Mouse (Mus musculus) gastrocnemius, adult 2 months (tissue): ENCODE measurements around the gene Arl5c. TPM values are rescaled to one million over a fixed set of nuclear protein-coding genes. Genes with fewer than 3 reads are reported as not detected.

Experiments
- DNase-seq: peaks from one replicate; pipeline ENCODE4 v3.0.0; 2022
- H3K27ac ChIP-seq: fragments of 200-600 bp; 2 replicates; pipeline ENCODE4 v1.8.1; 2022; ENCODE audit warnings: mild to moderate bottlenecking
- H3K4me3 ChIP-seq: fragments of 200-600 bp; 2 replicates; pipeline ENCODE4 v1.8.1; 2022; ENCODE audit warnings: mild to moderate bottlenecking, moderate library complexity
- CTCF ChIP-seq: fragments of 200-600 bp; IDR thresholded peaks from 2 replicates; pipeline ENCODE4 v1.8.1; 2022; ENCODE audit warnings: antibody characterized with exemption, mild to moderate bottlenecking, moderate library complexity
- intact Hi-C: fragments of 180-260 bp; cut with DNase I; formaldehyde crosslinking; loops from one replicate; pipeline ENCODE4 v1.15.1; 2025
- total RNA-seq, 2 experiments: library from RNA; stranded (reverse); gene quantifications; 2 replicates each; pipeline ENCODE4 v1.2.3; 2021

Gene Arl5c
- total RNA-seq, 2 experiments from 2014 or later: 0.31 to 0.47 TPM

- no peak overlapping the region for H3K27ac ChIP-seq
- no peak for TF ChIP-seq CTCF
- no peak for DNase-seq
- intact Hi-C loops: no loop called here
- no peak overlapping the region for H3K4me3 ChIP-seq
Observed at GRCm38 (mm10) chr11:97983506-97983905, 12.5 kb downstream of the Arl5c start.

GRCm38 (mm10) chr11:97982721-97983120 lies 13.3 kb downstream of the Arl5c start:
- DNase-seq: no peak
- no peak for TF ChIP-seq CTCF
- Histone ChIP-seq H3K27ac (no peak overlapping the region), H3K4me3 (no peak overlapping the region)
- intact Hi-C loops: no loop called here

- no peak overlapping the region; the same call in 1 of the 2 replicates for H3K4me3 ChIP-seq
- intact Hi-C loops: no loop called here
- peak overlapping the region; percentile 66 for H3K27ac ChIP-seq
- peak; percentile 80 for DNase-seq
- TF ChIP-seq CTCF: no peak
Observed at GRCm38 (mm10) chr11:97980531-97980966, 15.4 kb downstream of the Arl5c start.

GRCm38 (mm10) chr11:97979824-97980495 lies 16.0 kb downstream of the Arl5c start:
- Histone ChIP-seq H3K27ac (peak overlapping the region; percentile 66), H3K4me3 (no peak overlapping the region; the same call in 1 of the 2 replicates)
- no peak for TF ChIP-seq CTCF
- DNase-seq: no peak
- intact Hi-C loops: no loop called here

- intact Hi-C loops: no loop called here
- no peak for DNase-seq
- H3K27ac ChIP-seq: no peak overlapping the region
Observed at GRCm38 (mm10) chr11:97978392-97978791, 17.6 kb downstream of the Arl5c start.

GRCm38 (mm10) chr11:97977797-97978196 lies 18.2 kb downstream of the Arl5c start:
- no peak for TF ChIP-seq CTCF
- no peak overlapping the region for H3K27ac ChIP-seq
- DNase-seq: no peak
- intact Hi-C loops: no loop called here
- H3K4me3 ChIP-seq: no peak overlapping the region

More at GRCm38 (mm10) chr11:97978392-97978791, 17.6 kb downstream of the Arl5c start:
- no peak for TF ChIP-seq CTCF
- H3K4me3 ChIP-seq: no peak overlapping the region

- TF ChIP-seq CTCF: no peak
- H3K4me3 ChIP-seq: no peak overlapping the region
- DNase-seq: no peak
- intact Hi-C loops: no loop called here
- no peak overlapping the region for H3K27ac ChIP-seq
Observed at GRCm38 (mm10) chr11:97974746-97975145, 21.2 kb downstream of the Arl5c start.

- TF ChIP-seq CTCF: no peak
- Histone ChIP-seq H3K4me3 (no peak overlapping the region), H3K27ac (no peak overlapping the region)
- intact Hi-C loops: no loop called here
- DNase-seq: no peak
Observed at GRCm38 (mm10) chr11:97974141-97974540, 21.8 kb downstream of the Arl5c start.

GRCm38 (mm10) chr11:97972434-97972833 lies 23.5 kb downstream of the Arl5c start:
- Histone ChIP-seq H3K4me3 (no peak overlapping the region), H3K27ac (no peak overlapping the region)
- intact Hi-C loops: no loop called here
- no peak for DNase-seq
- TF ChIP-seq CTCF: peak; percentile 13; the same call in 1 of the 2 replicates

- peak overlapping the region; percentile 59 for H3K4me3 ChIP-seq
- peak overlapping the region; percentile 71 for H3K27ac ChIP-seq
- peak; percentile 14; the same call in 1 of the 2 replicates for TF ChIP-seq CTCF
- intact Hi-C loops: no loop called here
- DNase-seq: peak; percentile 94
Observed at GRCm38 (mm10) chr11:97971232-97971631, 24.7 kb downstream of the Arl5c start.

- intact Hi-C loops: no loop called here
- no peak for DNase-seq
- Histone ChIP-seq H3K4me3 (peak overlapping the region; percentile 59), H3K27ac (peak overlapping the region; percentile 71)
- no peak for TF ChIP-seq CTCF
Observed at GRCm38 (mm10) chr11:97970771-97971170, 25.2 kb downstream of the Arl5c start.

- intact Hi-C loops: no loop called here
- Histone ChIP-seq H3K4me3 (no peak overlapping the region), H3K27ac (no peak overlapping the region)
- no peak for TF ChIP-seq CTCF
- no peak for DNase-seq
Observed at GRCm38 (mm10) chr11:97968385-97968784, 27.6 kb downstream of the Arl5c start.

- intact Hi-C loops: no loop called here
- TF ChIP-seq CTCF: no peak
- no peak for DNase-seq
- H3K27ac ChIP-seq: no peak overlapping the region
- H3K4me3 ChIP-seq: no peak overlapping the region
Observed at GRCm38 (mm10) chr11:97967114-97967513, 28.9 kb downstream of the Arl5c start.

GRCm38 (mm10) chr11:97960907-97961306 lies 35.1 kb downstream of the Arl5c start:
- peak; percentile 37 for TF ChIP-seq CTCF
- intact Hi-C loops: no loop called here
- no peak for DNase-seq
- no peak overlapping the region for H3K4me3 ChIP-seq
- H3K27ac ChIP-seq: no peak overlapping the region
